Mouse (Mus musculus): ENCODE results near the gene Aldh16a1. TPM values are rescaled to one million over a fixed set of nuclear protein-coding genes. Genes with fewer than 3 reads are reported as not detected.

Gene Aldh16a1
- polyA plus RNA-seq, 1 experiment from 2014 or later: 25.7 TPM

- Histone ChIP-seq H3K9ac (ENCODE audit: low read length) (peak overlapping the region; percentile 88), H3K9me3 (ENCODE audit: control insufficient read depth, low read length) (no peaks in the 10 kb centered on the region), H3K4me3 (ENCODE audit: low read depth, low read length) (peak overlapping the region; percentile 66), H3K36me3 (ENCODE audit: control insufficient read depth, insufficient read depth, low read length) (peaks cover 52% of the 10 kb centered on the region), H3K4me1 (ENCODE audit: control insufficient read depth, insufficient read depth, low read length) (peaks cover 25% of the 10 kb centered on the region), H3K27ac (ENCODE audit: low read depth, low read length) (no peak overlapping the region), H3K4me2 (peak overlapping the region; percentile 88), H3K27me3 (ENCODE audit: control insufficient read depth, insufficient read depth, low read length) (no peaks in the 10 kb centered on the region)
- no peak for DNase-seq (ENCODE audit: low spot score, missing footprints)
- WGBS: 88% methylated on average over 15 of the region's 15 CpGs
- no peak for ATAC-seq (ENCODE audit: low FRiP score)
Measured at GRCm38 (mm10) chr7:45122561-45123185, 31.7 kb downstream of the Aldh16a1 start.

GRCm38 (mm10) chr7:45121966-45122365 is 32.4 kb downstream of the Aldh16a1 start:
- H3K4me1 ChIP-seq (ENCODE audit: control insufficient read depth, insufficient read depth, low read length): peaks cover 20% of the 10 kb centered on the region
- no peak for ATAC-seq (ENCODE audit: low FRiP score)
- H3K9ac ChIP-seq (ENCODE audit: low read length): no peak overlapping the region
- H3K36me3 ChIP-seq (ENCODE audit: control insufficient read depth, insufficient read depth, low read length): peaks cover 46% of the 10 kb centered on the region
- DNase-seq (ENCODE audit: low spot score, missing footprints): no peak
- H3K27me3 ChIP-seq (ENCODE audit: control insufficient read depth, insufficient read depth, low read length): no peaks in the 10 kb centered on the region
- H3K27ac ChIP-seq (ENCODE audit: low read depth, low read length): no peak overlapping the region
- H3K4me3 ChIP-seq (ENCODE audit: low read depth, low read length): no peak overlapping the region
- H3K9me3 ChIP-seq (ENCODE audit: control insufficient read depth, low read length): no peaks in the 10 kb centered on the region
- H3K4me2 ChIP-seq: no peak overlapping the region

- Histone ChIP-seq H3K9ac (ENCODE audit: low read length) (no peak overlapping the region), H3K4me3 (ENCODE audit: low read depth, low read length) (no peak overlapping the region), H3K4me2 (no peak overlapping the region), H3K36me3 (ENCODE audit: control insufficient read depth, insufficient read depth, low read length) (peaks cover 40% of the 10 kb centered on the region), H3K27ac (ENCODE audit: low read depth, low read length) (no peak overlapping the region), H3K9me3 (ENCODE audit: control insufficient read depth, low read length) (no peaks in the 10 kb centered on the region), H3K27me3 (ENCODE audit: control insufficient read depth, insufficient read depth, low read length) (no peaks in the 10 kb centered on the region), H3K4me1 (ENCODE audit: control insufficient read depth, insufficient read depth, low read length) (peaks cover 14% of the 10 kb centered on the region)
- ATAC-seq (ENCODE audit: low FRiP score) (no peak), DNase-seq (ENCODE audit: low spot score, missing footprints) (no peak)
- WGBS: 84% methylated on average over 8 of the region's 8 CpGs
Measured at GRCm38 (mm10) chr7:45121404-45121803, 33.0 kb downstream of the Aldh16a1 start.

GRCm38 (mm10) chr7:45119780-45120709 is 34.3 kb downstream of the Aldh16a1 start:
- H3K4me2 ChIP-seq: no peak overlapping the region
- no peak for DNase-seq (ENCODE audit: low spot score, missing footprints)
- no peak overlapping the region for H3K4me3 ChIP-seq (ENCODE audit: low read depth, low read length)
- H3K4me1 ChIP-seq (ENCODE audit: control insufficient read depth, insufficient read depth, low read length): peaks cover 9% of the 10 kb centered on the region
- WGBS: 80% methylated on average over 5 of the region's 5 CpGs
- ATAC-seq (ENCODE audit: low FRiP score): no peak
- H3K9ac ChIP-seq (ENCODE audit: low read length): no peak overlapping the region
- no peak overlapping the region for H3K27ac ChIP-seq (ENCODE audit: low read depth, low read length)
- no peaks in the 10 kb centered on the region for H3K27me3 ChIP-seq (ENCODE audit: control insufficient read depth, insufficient read depth, low read length)
- H3K36me3 ChIP-seq (ENCODE audit: control insufficient read depth, insufficient read depth, low read length): peaks cover 27% of the 10 kb centered on the region
- no peaks in the 10 kb centered on the region for H3K9me3 ChIP-seq (ENCODE audit: control insufficient read depth, low read length)

- 87% methylated on average over 6 of the region's 6 CpGs for WGBS
- Histone ChIP-seq H3K27ac (ENCODE audit: low read depth, low read length) (no peak overlapping the region), H3K36me3 (ENCODE audit: control insufficient read depth, insufficient read depth, low read length) (peaks cover 27% of the 10 kb centered on the region), H3K9me3 (ENCODE audit: control insufficient read depth, low read length) (no peaks in the 10 kb centered on the region), H3K9ac (ENCODE audit: low read length) (no peak overlapping the region), H3K4me2 (no peak overlapping the region), H3K27me3 (ENCODE audit: control insufficient read depth, insufficient read depth, low read length) (no peaks in the 10 kb centered on the region), H3K4me3 (ENCODE audit: low read depth, low read length) (no peak overlapping the region), H3K4me1 (ENCODE audit: control insufficient read depth, insufficient read depth, low read length) (peaks cover 7% of the 10 kb centered on the region)
- DNase-seq (ENCODE audit: low spot score, missing footprints) (no peak), ATAC-seq (ENCODE audit: low FRiP score) (no peak)
Measured at GRCm38 (mm10) chr7:45118336-45118735, 36.0 kb downstream of the Aldh16a1 start.

- WGBS: 79% methylated on average over 8 of the region's 8 CpGs
- Histone ChIP-seq H3K27ac (ENCODE audit: low read depth, low read length) (no peak overlapping the region), H3K36me3 (ENCODE audit: control insufficient read depth, insufficient read depth, low read length) (peaks cover 22% of the 10 kb centered on the region), H3K4me3 (ENCODE audit: low read depth, low read length) (no peak overlapping the region), H3K4me1 (ENCODE audit: control insufficient read depth, insufficient read depth, low read length) (no peaks in the 10 kb centered on the region), H3K27me3 (ENCODE audit: control insufficient read depth, insufficient read depth, low read length) (no peaks in the 10 kb centered on the region), H3K9ac (ENCODE audit: low read length) (no peak overlapping the region), H3K9me3 (ENCODE audit: control insufficient read depth, low read length) (no peaks in the 10 kb centered on the region), H3K4me2 (no peak overlapping the region)
- DNase-seq (ENCODE audit: low spot score, missing footprints) (no peak), ATAC-seq (ENCODE audit: low FRiP score) (no peak)
Measured at GRCm38 (mm10) chr7:45117566-45117965, 36.8 kb downstream of the Aldh16a1 start.

GRCm38 (mm10) chr7:45113476-45113875 is 40.9 kb downstream of the Aldh16a1 start:
- Histone ChIP-seq H3K36me3 (ENCODE audit: control insufficient read depth, insufficient read depth, low read length) (no peaks in the 10 kb centered on the region), H3K27me3 (ENCODE audit: control insufficient read depth, insufficient read depth, low read length) (no peaks in the 10 kb centered on the region), H3K4me1 (ENCODE audit: control insufficient read depth, insufficient read depth, low read length) (no peaks in the 10 kb centered on the region), H3K9me3 (ENCODE audit: control insufficient read depth, low read length) (no peaks in the 10 kb centered on the region), H3K4me2 (no peak overlapping the region), H3K27ac (ENCODE audit: low read depth, low read length) (no peak overlapping the region), H3K9ac (ENCODE audit: low read length) (no peak overlapping the region), H3K4me3 (ENCODE audit: low read depth, low read length) (no peak overlapping the region)
- ATAC-seq (ENCODE audit: low FRiP score) (no peak), DNase-seq (ENCODE audit: low spot score, missing footprints) (no peak)
- 78% methylated on average over 2 of the region's 2 CpGs for WGBS

- H3K9ac ChIP-seq (ENCODE audit: low read length): no peak overlapping the region
- H3K4me2 ChIP-seq: no peak overlapping the region
- no peaks in the 10 kb centered on the region for H3K9me3 ChIP-seq (ENCODE audit: control insufficient read depth, low read length)
- H3K27me3 ChIP-seq (ENCODE audit: control insufficient read depth, insufficient read depth, low read length): no peaks in the 10 kb centered on the region
- H3K4me1 ChIP-seq (ENCODE audit: control insufficient read depth, insufficient read depth, low read length): no peaks in the 10 kb centered on the region
- H3K36me3 ChIP-seq (ENCODE audit: control insufficient read depth, insufficient read depth, low read length): no peaks in the 10 kb centered on the region
- H3K4me3 ChIP-seq (ENCODE audit: low read depth, low read length): no peak overlapping the region
- WGBS: 69% methylated on average over 3 of the region's 3 CpGs
- DNase-seq (ENCODE audit: low spot score, missing footprints) (no peak), ATAC-seq (ENCODE audit: low FRiP score) (no peak)
- no peak overlapping the region for H3K27ac ChIP-seq (ENCODE audit: low read depth, low read length)
Measured at GRCm38 (mm10) chr7:45112529-45112928, 41.9 kb downstream of the Aldh16a1 start.

- DNase-seq (ENCODE audit: low spot score, missing footprints) (no peak), ATAC-seq (ENCODE audit: low FRiP score) (no peak)
- Histone ChIP-seq H3K4me3 (ENCODE audit: low read depth, low read length) (no peak overlapping the region), H3K27me3 (ENCODE audit: control insufficient read depth, insufficient read depth, low read length) (no peaks in the 10 kb centered on the region), H3K4me1 (ENCODE audit: control insufficient read depth, insufficient read depth, low read length) (no peaks in the 10 kb centered on the region), H3K9me3 (ENCODE audit: control insufficient read depth, low read length) (no peaks in the 10 kb centered on the region), H3K4me2 (no peak overlapping the region), H3K36me3 (ENCODE audit: control insufficient read depth, insufficient read depth, low read length) (no peaks in the 10 kb centered on the region), H3K9ac (ENCODE audit: low read length) (no peak overlapping the region), H3K27ac (ENCODE audit: low read depth, low read length) (no peak overlapping the region)
- 66% methylated on average over 2 of the region's 2 CpGs for WGBS
Measured at GRCm38 (mm10) chr7:45111940-45112339, 42.4 kb downstream of the Aldh16a1 start.
